Mouse (Mus musculus) liver, embryonic 13.5 days (tissue): ENCODE data around the gene Abi3bp. TPM values are rescaled to one million over a fixed set of nuclear protein-coding genes. Genes with fewer than 3 reads are reported as not detected.
A peak's percentile ranks its signal among the peaks of the same experiment; 100 is the strongest.

ENCODE experiments used
- ATAC-seq: fragments of 200-750 bp; cut with Nextera tagmentation; 2 replicates; pipeline ENCODE4 v1.8.0; 2017; ENCODE audit warnings: low read depth, mild to moderate bottlenecking, moderate number of reproducible peaks, moderate library complexity
- DNase-seq: peaks from one replicate; pipeline ENCODE4 v3.0.0; 2022
- H3K27ac ChIP-seq: fragments of 300-500 bp; sonication (generic); 2 replicates; pipeline ENCODE4 v1.5.1; 2015; ENCODE audit warnings: moderate library complexity, mild to moderate bottlenecking, inconsistent platforms
- H3K27me3 ChIP-seq: fragments of 300-500 bp; sonication (generic); 2 replicates; pipeline ENCODE4 v1.6.1; 2015; ENCODE audit warnings: mild to moderate bottlenecking, inconsistent platforms
- H3K36me3 ChIP-seq: fragments of 300-500 bp; sonication (generic); 2 replicates; pipeline ENCODE4 v1.6.1; 2015; ENCODE audit warnings: mild to moderate bottlenecking, inconsistent platforms
- H3K4me1 ChIP-seq: fragments of 300-500 bp; sonication (generic); replicated peaks from 2 replicates; pipeline ENCODE4 v1.6.1; 2015; ENCODE audit warnings: inconsistent platforms
- H3K4me2 ChIP-seq: fragments of 300-500 bp; sonication (generic); 2 replicates; pipeline ENCODE4 v1.6.1; 2015; ENCODE audit warnings: inconsistent platforms, mild to moderate bottlenecking, moderate library complexity
- H3K4me3 ChIP-seq: fragments of 300-500 bp; sonication (generic); replicated peaks from 2 replicates; pipeline ENCODE4 v1.5.1; 2015; ENCODE audit warnings: mild to moderate bottlenecking, inconsistent platforms
- H3K9ac ChIP-seq: fragments of 300-500 bp; sonication (generic); 2 replicates; pipeline ENCODE4 v1.6.1; 2015; ENCODE audit warnings: mild to moderate bottlenecking, inconsistent platforms
- H3K9me3 ChIP-seq: fragments of 300-500 bp; sonication (generic); replicated peaks from 2 replicates; pipeline ENCODE4 v1.6.1; 2016; ENCODE audit warnings: inconsistent platforms
- WGBS: fragments of 180-500 bp; shearing (Covaris S2); methylation state at CpG from one replicate; pipeline ENCODE4 v1.1.7; 2015; ENCODE audit not compliant: insufficient replicate concordance; 5-methylcytosine and 5-hydroxymethylcytosine counted together
- polyA plus RNA-seq: library from polyadenylated mRNA; unstranded; fragments of >200 nt; fragmentation: Nextera tagmentation; extraction: Ambion mirVana; gene quantifications from 2 replicates; pipeline ENCODE4 v1.2.1, GENCODE M21; 2015

Abi3bp gene
- polyA plus RNA-seq, 1 experiment from 2014 or later, result 0.21 TPM

DNA sequence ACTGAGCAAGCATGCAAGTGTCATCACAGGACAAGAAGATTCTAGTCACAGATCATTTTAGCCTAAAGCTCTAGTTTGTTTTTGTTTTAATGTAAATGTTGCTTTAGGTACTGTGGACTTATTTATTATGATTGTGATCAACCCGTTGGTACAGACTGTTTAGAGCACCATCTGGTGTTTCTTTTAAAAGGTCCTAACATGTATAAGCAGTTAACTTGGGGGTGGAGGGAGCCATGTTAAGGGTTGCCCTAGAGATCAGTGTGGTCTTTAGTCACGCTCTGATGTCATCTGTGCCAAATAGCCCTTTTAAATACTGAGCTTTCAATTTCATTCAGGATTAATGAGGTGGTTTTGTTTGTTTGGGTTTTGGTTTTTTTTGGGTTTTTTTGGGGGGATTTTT is 218.8 kb downstream of the Abi3bp start:
- ATAC-seq, result no peak
- no peak overlapping the region for H3K4me2 ChIP-seq
- H3K4me1 ChIP-seq, result no peaks in the 10 kb centered on the region
- H3K27me3 ChIP-seq, result no peaks in the 10 kb centered on the region
- H3K27ac ChIP-seq, result no peak overlapping the region
- peaks cover 68% of the 10 kb centered on the region for H3K36me3 ChIP-seq
- no peaks in the 10 kb centered on the region for H3K9me3 ChIP-seq
- no peak overlapping the region for H3K9ac ChIP-seq
- no peak for DNase-seq
- WGBS, result 76% methylated on average over 2 of the region's 2 CpGs
- H3K4me3 ChIP-seq, result no peak overlapping the region

DNA sequence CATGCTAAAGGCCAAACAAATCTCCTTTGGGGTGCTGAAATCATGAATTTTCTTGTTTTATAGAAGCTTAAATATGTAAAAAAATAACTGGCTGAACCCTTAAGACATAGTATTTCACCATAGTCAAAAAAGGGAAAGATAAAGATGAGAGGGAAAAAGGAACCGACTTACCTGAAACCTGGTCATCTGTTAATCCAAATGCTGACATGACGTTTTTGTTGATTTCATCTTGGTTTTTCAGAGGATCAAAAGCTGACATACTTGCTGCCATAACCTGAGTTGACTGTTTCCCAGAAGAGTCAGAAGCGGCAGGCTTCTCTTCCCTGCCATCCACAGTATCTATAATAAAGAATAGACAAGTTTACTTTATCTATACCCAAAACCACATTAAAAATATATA is 223.2 kb downstream of the Abi3bp start:
- Histone ChIP-seq H3K27ac (no peak overlapping the region), H3K4me1 (no peaks in the 10 kb centered on the region), H3K4me3 (no peak overlapping the region), H3K36me3 (peaks cover 58% of the 10 kb centered on the region), H3K27me3 (no peaks in the 10 kb centered on the region), H3K9me3 (no peaks in the 10 kb centered on the region), H3K4me2 (no peak overlapping the region), H3K9ac (no peak overlapping the region)
- 81% methylated on average over 3 of the region's 3 CpGs for WGBS
- DNase-seq (no peak), ATAC-seq (no peak)

DNA sequence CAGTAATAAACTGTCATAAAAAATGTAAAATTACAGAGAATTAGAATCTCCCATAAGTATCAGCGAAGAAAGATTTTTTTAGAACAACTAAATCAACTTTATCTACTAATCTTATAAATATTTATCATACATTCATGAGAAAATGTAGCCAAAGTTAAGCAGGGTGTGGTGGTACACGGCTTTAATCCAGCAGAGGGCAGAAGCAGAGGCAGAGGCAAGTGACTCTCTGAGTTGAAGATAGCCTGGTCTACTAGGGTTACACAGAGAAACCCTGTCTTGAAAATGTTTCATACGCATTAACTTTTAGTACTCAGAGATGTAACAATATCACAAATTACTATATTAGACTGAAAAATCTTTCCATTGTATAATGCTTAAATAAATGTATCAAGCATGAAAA is 228.1 kb downstream of the Abi3bp start:
- Histone ChIP-seq H3K36me3 (peaks cover 63% of the 10 kb centered on the region), H3K4me3 (no peak overlapping the region), H3K4me1 (0 out of 2 replicates have a peak, but pooled peaks cover 3% of the 10 kb centered on the region), H3K9ac (no peak overlapping the region), H3K27me3 (no peaks in the 10 kb centered on the region), H3K4me2 (no peak overlapping the region), H3K9me3 (no peaks in the 10 kb centered on the region), H3K27ac (no peak overlapping the region)
- 72% methylated on average over 3 of the region's 3 CpGs for WGBS
- DNase-seq (no peak), ATAC-seq (no peak)

DNA sequence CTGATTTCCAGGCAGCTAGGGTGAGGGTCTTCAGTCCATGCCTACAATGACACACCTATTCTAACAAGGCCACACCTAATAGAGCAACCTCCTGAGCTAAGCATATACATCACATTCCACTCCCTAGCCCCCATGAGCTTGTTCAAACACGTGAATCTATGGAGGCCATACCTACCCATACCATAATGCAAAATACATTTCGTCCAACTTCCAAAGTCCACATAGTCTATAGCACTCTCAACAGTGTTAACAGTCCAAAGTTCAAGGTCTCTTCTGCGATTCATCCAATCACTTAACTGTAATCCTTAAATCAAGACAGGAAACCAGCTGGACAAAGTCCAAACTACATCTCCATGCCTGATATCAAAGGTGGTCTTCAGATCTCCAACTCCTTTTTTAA is 232.4 kb downstream of the Abi3bp start:
- Histone ChIP-seq H3K4me2 (no peak overlapping the region), H3K27me3 (no peaks in the 10 kb centered on the region), H3K9ac (no peak overlapping the region), H3K4me3 (no peak overlapping the region), H3K9me3 (no peaks in the 10 kb centered on the region), H3K4me1 (peaks cover 8% of the 10 kb centered on the region), H3K27ac (no peak overlapping the region), H3K36me3 (peaks cover 61% of the 10 kb centered on the region)
- DNase-seq (no peak), ATAC-seq (no peak)
- WGBS, result 73% methylated on average over 3 of the region's 3 CpGs

DNA sequence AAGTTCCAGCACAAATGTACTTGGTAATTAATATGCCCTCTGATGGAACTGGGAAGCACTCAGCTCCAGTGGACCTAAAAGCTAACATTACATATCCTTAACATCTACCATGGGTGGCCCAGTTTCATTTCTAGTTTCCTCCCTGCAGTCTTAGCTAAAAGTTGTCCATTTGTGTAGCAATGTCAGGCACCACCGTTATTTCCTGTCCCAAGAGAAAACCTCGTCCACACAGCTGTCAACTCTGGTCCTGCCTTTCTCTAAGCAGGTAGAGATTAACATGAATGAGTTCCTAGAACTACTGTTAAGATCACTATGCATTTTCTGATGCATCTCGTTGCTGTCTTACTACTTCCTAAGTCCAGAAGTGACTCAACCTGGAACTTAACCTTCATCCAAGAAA is 237.9 kb downstream of the Abi3bp start:
- WGBS, result 23% methylated on average over 3 of the region's 3 CpGs
- DNase-seq (no peak), ATAC-seq (no peak)
- peaks cover 43% of the 10 kb centered on the region for H3K4me1 ChIP-seq
- peaks cover 22% of the 10 kb centered on the region for H3K36me3 ChIP-seq
- H3K4me2 ChIP-seq, result peak overlapping the region; percentile 84
- H3K9me3 ChIP-seq, result no peaks in the 10 kb centered on the region
- H3K9ac ChIP-seq, result peak overlapping the region; percentile 94
- H3K27ac ChIP-seq, result peak overlapping the region; percentile 98
- no peaks in the 10 kb centered on the region for H3K27me3 ChIP-seq
- peak overlapping the region; percentile 89 for H3K4me3 ChIP-seq

DNA sequence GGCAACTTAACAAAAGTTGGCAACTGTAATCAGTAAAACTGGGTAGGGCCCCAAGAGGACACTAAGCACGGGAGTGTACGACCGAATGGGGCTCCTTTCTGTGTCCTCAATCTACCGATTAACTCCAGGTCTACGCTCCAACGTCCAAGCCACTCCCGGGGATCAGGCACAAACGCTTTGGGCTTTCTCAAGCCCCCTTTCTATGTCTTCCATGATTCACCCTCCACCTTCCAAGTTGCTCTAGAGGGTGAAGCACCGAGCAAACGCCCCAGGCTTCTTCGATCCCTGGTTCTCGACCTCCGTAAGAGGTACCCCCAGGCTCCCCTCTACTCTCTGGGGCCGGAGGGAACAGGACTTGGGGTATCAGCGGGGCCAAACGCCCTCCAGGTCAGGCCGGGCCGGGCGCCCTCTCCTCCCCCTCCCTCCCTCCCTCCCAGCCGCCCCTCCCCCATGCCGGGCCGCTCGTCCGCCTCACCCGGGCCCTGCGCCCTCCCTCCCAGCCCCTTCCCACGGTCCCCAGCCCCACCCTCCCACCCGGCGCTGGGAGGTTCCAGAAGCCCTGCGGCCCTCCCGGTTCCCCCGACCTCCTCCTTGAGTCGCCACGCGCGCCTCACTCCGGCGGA is 239.0 kb downstream of the Abi3bp start:
- WGBS, result under 1% methylated on average over 27 of the region's 38 CpGs
- ATAC-seq (peak; percentile 44), DNase-seq (peak; percentile 32)

DNA sequence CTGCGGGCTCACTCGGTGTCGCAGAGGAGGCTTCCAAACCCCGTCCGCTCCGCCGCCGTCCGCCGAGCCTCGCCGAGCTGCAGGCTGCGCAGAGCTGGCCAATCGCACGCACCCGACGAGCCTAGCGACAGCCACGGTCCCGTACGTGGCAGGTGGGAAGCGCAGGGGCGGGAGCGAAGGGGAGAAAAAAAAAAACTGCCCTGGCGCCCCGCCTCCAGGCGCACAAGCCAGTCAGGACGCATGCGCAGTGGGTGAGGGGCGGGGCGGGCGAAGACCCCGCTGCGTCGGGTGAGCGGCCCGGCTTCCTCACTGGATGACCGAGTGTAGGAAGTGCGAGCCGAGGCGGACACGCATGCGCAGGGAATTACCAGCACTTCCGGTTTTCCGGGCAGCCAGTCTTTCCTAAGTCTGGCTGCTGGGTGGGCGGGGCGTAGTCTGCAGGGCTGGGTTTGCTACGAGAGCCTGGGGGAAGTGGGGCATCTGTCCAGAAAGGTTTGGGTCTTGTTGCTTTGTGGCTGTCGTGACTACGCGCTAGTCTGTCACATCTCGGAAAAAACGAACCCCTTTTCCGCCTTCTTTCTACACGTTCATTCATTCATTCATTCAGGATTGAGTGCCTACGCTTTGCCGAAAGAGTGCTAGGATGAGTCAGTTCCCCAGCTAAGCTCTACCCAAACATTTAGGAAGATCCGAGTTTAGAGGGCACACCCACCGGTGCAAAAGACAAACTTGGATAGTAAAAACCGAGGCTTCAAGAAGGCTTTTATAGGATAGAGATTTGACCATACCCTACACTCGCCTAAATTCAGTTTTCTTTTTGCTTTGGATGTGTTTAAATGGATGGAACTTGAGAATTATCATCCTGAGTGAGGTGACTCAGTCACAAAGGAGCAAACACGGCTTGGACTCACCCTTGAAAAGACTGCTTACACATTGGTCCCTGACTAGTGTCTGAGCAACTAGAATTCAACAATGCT is 239.8 kb downstream of the Abi3bp start, which contains the start of gene Tfg:
Tfg (minus strand) TSS at position 227 of the 977 bp plus-strand sequence.
- peak within 1 kb of the TSS; percentile 84 for H3K4me2 ChIP-seq
- H3K27ac ChIP-seq, result peak within 1 kb of the TSS; percentile 98
- H3K9me3 ChIP-seq, result no peaks in the 10 kb centered on the region
- WGBS, result under 1% methylated on average over 62 of the region's 62 CpGs
- H3K36me3 ChIP-seq, result peaks cover 4% of the 10 kb centered on the region
- ATAC-seq (peak; percentile 91), DNase-seq (peak; percentile 99)
- H3K9ac ChIP-seq, result peak within 1 kb of the TSS; percentile 94
- H3K27me3 ChIP-seq, result no peaks in the 10 kb centered on the region
- peak within 1 kb of the TSS; percentile 89 for H3K4me3 ChIP-seq
- H3K4me1 ChIP-seq, result peaks cover 57% of the 10 kb centered on the region

More for the DNA sequence above, 239.0 kb downstream of the Abi3bp start:
- H3K4me2 ChIP-seq, result peak overlapping the region; percentile 84
- H3K27ac ChIP-seq, result peak overlapping the region; percentile 98
- H3K27me3 ChIP-seq, result no peaks in the 10 kb centered on the region
- peak overlapping the region; percentile 89 for H3K4me3 ChIP-seq
- peaks cover 11% of the 10 kb centered on the region for H3K36me3 ChIP-seq
- H3K9ac ChIP-seq, result peak overlapping the region; percentile 94
- H3K9me3 ChIP-seq, result no peaks in the 10 kb centered on the region
- peaks cover 49% of the 10 kb centered on the region for H3K4me1 ChIP-seq

DNA sequence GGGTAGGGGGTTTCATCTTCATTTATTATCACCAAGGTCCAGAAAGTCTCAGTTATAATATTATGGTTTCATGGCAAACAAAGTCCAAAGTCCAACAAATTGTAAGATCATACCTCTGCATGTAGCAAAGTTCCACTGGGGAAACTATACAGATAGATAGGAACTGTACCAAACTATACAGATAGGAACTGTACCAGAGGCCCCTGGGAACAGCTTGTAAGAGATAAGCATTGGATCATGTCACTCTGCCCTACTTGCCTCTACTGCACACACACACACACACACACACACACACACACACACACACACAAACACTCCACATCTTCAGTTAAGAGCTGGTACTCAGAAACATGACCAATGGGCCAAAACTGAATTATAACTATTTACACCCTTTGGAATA is 241.4 kb downstream of the Abi3bp start:
- ATAC-seq (peak; percentile 71), DNase-seq (peak; percentile 50)
- H3K27ac ChIP-seq, result peak overlapping the region; percentile 98
- H3K4me3 ChIP-seq, result no peak overlapping the region
- no peak overlapping the region for H3K9ac ChIP-seq
- no peaks in the 10 kb centered on the region for H3K27me3 ChIP-seq
- no peaks in the 10 kb centered on the region for H3K36me3 ChIP-seq
- peaks cover 58% of the 10 kb centered on the region for H3K4me1 ChIP-seq
- no peaks in the 10 kb centered on the region for H3K9me3 ChIP-seq
- H3K4me2 ChIP-seq, result peak overlapping the region; percentile 45

DNA sequence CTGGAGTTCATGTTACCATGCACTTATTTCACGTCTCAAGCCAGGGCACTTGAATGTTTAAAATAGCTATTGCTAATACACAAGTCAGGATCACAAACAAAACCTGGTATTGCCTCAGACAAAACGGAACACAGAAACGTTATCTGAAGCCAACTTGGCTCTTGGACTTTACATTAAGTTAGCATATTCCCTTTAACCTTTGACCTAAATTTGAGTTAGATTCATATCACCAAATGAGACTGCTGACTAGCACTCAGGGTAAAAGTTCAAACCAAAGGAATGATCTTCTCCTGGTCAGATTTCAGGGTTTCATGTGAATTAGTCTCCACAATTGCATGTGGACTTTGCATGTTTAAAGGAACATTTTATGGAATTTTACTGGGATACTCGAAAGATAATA is 244.7 kb downstream of the Abi3bp start:
- Histone ChIP-seq H3K27me3 (no peaks in the 10 kb centered on the region), H3K4me1 (peaks cover 39% of the 10 kb centered on the region), H3K4me2 (no peak overlapping the region), H3K9ac (no peak overlapping the region), H3K27ac (no peak overlapping the region), H3K36me3 (no peaks in the 10 kb centered on the region), H3K9me3 (no peaks in the 10 kb centered on the region), H3K4me3 (no peak overlapping the region)
- DNase-seq (no peak), ATAC-seq (no peak)
- 52% methylated on average over 4 of the region's 4 CpGs for WGBS

DNA sequence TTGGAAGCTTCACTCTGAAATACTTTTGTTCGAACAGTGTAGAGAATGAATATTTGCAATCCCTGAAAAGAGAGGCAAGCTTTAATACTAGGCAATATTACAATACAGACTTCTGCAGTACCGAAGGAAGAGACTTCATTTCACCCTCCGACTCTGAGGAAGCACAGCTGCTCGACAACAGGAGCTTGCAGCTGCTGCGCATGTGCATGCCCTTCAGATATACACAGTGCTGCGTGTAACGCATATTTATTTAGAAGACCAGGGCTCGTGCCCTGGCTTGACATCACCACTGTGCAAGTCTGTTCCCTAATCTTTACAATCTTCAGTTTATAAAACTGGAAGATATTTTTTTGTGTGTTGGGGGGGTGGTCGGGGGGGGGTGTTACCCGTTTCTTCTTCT is 247.2 kb downstream of the Abi3bp start:
- Histone ChIP-seq H3K4me3 (no peak overlapping the region), H3K9me3 (no peaks in the 10 kb centered on the region), H3K9ac (no peak overlapping the region), H3K27ac (no peak overlapping the region), H3K4me1 (peaks cover 21% of the 10 kb centered on the region), H3K36me3 (no peaks in the 10 kb centered on the region), H3K27me3 (no peaks in the 10 kb centered on the region), H3K4me2 (no peak overlapping the region)
- no peak for DNase-seq
- WGBS, result 73% methylated on average over 10 of the region's 10 CpGs
- ATAC-seq, result no peak

DNA sequence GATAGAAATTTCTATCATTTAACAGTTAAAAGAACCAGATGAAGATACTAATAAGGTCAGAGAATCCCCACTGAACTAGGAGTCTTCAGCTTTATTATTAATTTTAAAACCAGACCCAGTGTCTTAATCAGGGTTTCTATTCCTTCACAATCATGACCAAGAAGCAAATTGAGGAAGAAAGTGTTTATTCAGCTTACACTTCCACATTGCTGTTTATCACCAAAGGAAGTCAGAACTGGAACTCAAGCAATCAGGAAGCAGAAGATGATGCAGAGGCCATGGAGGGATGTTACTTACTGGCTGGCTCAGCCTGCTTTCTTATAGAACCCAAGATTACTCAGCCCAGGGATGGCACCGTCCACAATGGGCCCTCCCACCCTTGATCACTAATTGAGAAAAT is 251.4 kb downstream of the Abi3bp start:
- no peaks in the 10 kb centered on the region for H3K36me3 ChIP-seq
- no peak overlapping the region for H3K9ac ChIP-seq
- no peaks in the 10 kb centered on the region for H3K9me3 ChIP-seq
- ATAC-seq, result no peak
- 21% methylated on average over 1 of the region's 1 CpGs for WGBS
- no peaks in the 10 kb centered on the region for H3K27me3 ChIP-seq
- no peak overlapping the region for H3K4me2 ChIP-seq
- no peak overlapping the region for H3K27ac ChIP-seq
- DNase-seq, result no peak
- no peaks in the 10 kb centered on the region for H3K4me1 ChIP-seq
- no peak overlapping the region for H3K4me3 ChIP-seq
